Mouse (Mus musculus) thymus, postnatal 14 days (tissue): Measurements from ENCODE around the gene Adra2a.

Experiments
- DNase-seq: peaks from one replicate; pipeline ENCODE4 v3.0.0; 2021

Gene Adra2a

GRCm38 (mm10) chr19:54043851-54044250, at the start of gene Adra2a:
TSS of gene Adra2a (plus strand) at chr19:54044151.
- DNase-seq = no peak

GRCm38 (mm10) chr19:53994276-53994675, 49.7 kb upstream of the Adra2a start:
- no peak for DNase-seq

GRCm38 (mm10) chr19:54010973-54011372, 33.0 kb upstream of the Adra2a start:
- no peak for DNase-seq

- DNase-seq = no peak
Measured at GRCm38 (mm10) chr19:54014999-54015398, 29.0 kb upstream of the Adra2a start.

- DNase-seq = no peak
Measured at GRCm38 (mm10) chr19:54015503-54015902, 28.4 kb upstream of the Adra2a start.

- no peak for DNase-seq
Measured at GRCm38 (mm10) chr19:54035100-54035499, 8.9 kb upstream of the Adra2a start.

- DNase-seq = no peak
Measured at GRCm38 (mm10) chr19:54039441-54039840, 4.5 kb upstream of the Adra2a start.

- no peak for DNase-seq
Measured at GRCm38 (mm10) chr19:54040356-54041028, 3.5 kb upstream of the Adra2a start.

- DNase-seq = peak; percentile 16
Measured at GRCm38 (mm10) chr19:54041029-54041367, 3.0 kb upstream of the Adra2a start.

- peak; percentile 61 for DNase-seq
Measured at GRCm38 (mm10) chr19:54044507-54045371, 788 bp downstream of the Adra2a start.

- peak; percentile 13 for DNase-seq
Measured at GRCm38 (mm10) chr19:54045412-54045811, 1.5 kb downstream of the Adra2a start.

- peak; percentile 22 for DNase-seq
Measured at GRCm38 (mm10) chr19:54045931-54046683, 2.2 kb downstream of the Adra2a start.

GRCm38 (mm10) chr19:54046684-54047070, 2.7 kb downstream of the Adra2a start:
- peak; percentile 11 for DNase-seq

- DNase-seq = no peak
Measured at GRCm38 (mm10) chr19:54047386-54048050, 3.6 kb downstream of the Adra2a start.

GRCm38 (mm10) chr19:54048161-54048885, 4.4 kb downstream of the Adra2a start:
- DNase-seq = no peak

- DNase-seq = peak; percentile 27
Measured at GRCm38 (mm10) chr19:54051651-54052050, 7.7 kb downstream of the Adra2a start.

GRCm38 (mm10) chr19:54055845-54056244, 11.9 kb downstream of the Adra2a start:
- DNase-seq = no peak

GRCm38 (mm10) chr19:54068447-54068846, 24.5 kb downstream of the Adra2a start:
- no peak for DNase-seq

- DNase-seq = no peak
Measured at GRCm38 (mm10) chr19:54070521-54070920, 26.6 kb downstream of the Adra2a start.

- DNase-seq = no peak
Measured at GRCm38 (mm10) chr19:54072233-54072800, 28.4 kb downstream of the Adra2a start.
